Mouse (Mus musculus): ENCODE results near the gene Atp8a2.

Atp8a2 gene

GRCm38 (mm10) chr14:59590614-59591013 lies 606.4 kb downstream of the Atp8a2 start:
- DNase-seq, result peak; percentile 18

Measured in kidney, adult 18-20 months (tissue).